Mouse (Mus musculus): ENCODE data around the gene Gm8909. TPM values are rescaled to one million over a fixed set of nuclear protein-coding genes. Genes with fewer than 3 reads are reported as not detected.
"Not testable (repeated sequence)": the region's sequence is repeated elsewhere in the genome, so short reads cannot be mapped to it uniquely, and the experiment has no call there.

The Gm8909 gene
- polyA plus RNA-seq, 1 experiment from 2014 or later = not detected

GRCm38 (mm10) chr17:36169753-36170152 lies 1.4 kb upstream of the Gm8909 start:
- DNase-seq (ENCODE audit: low spot score) = no peak
- Histone ChIP-seq H3K27me3 (ENCODE audit: control insufficient read depth, insufficient read depth, low read length) (peaks cover 49% of the 10 kb centered on the region), H3K9me3 (ENCODE audit: control insufficient read depth, low read length) (no peaks in the 10 kb centered on the region), H3K36me3 (ENCODE audit: control insufficient read depth, insufficient read depth, low read length) (no peaks in the 10 kb centered on the region), H3K4me2 (ENCODE audit: low read depth) (no peak overlapping the region), H3K27ac (ENCODE audit: low read depth, low read length) (no peak overlapping the region), H3K4me1 (ENCODE audit: control insufficient read depth, insufficient read depth, low read length) (no peaks in the 10 kb centered on the region), H3K4me3 (ENCODE audit: low read depth, low read length) (no peak overlapping the region), H3K9ac (ENCODE audit: low read length) (no peak overlapping the region)
- ATAC-seq (ENCODE audit: insufficient read depth, low FRiP score, low TSS enrichment) = no peak

- H3K27ac ChIP-seq (ENCODE audit: low read depth, low read length); H3K9ac ChIP-seq (ENCODE audit: low read length); H3K9me3 ChIP-seq (ENCODE audit: control insufficient read depth, low read length); ATAC-seq (ENCODE audit: insufficient read depth, low FRiP score, low TSS enrichment); H3K4me3 ChIP-seq (ENCODE audit: low read depth, low read length); H3K4me1 ChIP-seq (ENCODE audit: control insufficient read depth, insufficient read depth, low read length); H3K36me3 ChIP-seq (ENCODE audit: control insufficient read depth, insufficient read depth, low read length); DNase-seq (ENCODE audit: low spot score); H3K4me2 ChIP-seq (ENCODE audit: low read depth): not testable (repeated sequence)
- no CpG with 5 or more reads among the region's 1 CpGs for WGBS
- H3K27me3 ChIP-seq (ENCODE audit: control insufficient read depth, insufficient read depth, low read length) = peaks cover 56% of the 10 kb centered on the region
Observed at GRCm38 (mm10) chr17:36169094-36169493, 757 bp upstream of the Gm8909 start.

DNA sequence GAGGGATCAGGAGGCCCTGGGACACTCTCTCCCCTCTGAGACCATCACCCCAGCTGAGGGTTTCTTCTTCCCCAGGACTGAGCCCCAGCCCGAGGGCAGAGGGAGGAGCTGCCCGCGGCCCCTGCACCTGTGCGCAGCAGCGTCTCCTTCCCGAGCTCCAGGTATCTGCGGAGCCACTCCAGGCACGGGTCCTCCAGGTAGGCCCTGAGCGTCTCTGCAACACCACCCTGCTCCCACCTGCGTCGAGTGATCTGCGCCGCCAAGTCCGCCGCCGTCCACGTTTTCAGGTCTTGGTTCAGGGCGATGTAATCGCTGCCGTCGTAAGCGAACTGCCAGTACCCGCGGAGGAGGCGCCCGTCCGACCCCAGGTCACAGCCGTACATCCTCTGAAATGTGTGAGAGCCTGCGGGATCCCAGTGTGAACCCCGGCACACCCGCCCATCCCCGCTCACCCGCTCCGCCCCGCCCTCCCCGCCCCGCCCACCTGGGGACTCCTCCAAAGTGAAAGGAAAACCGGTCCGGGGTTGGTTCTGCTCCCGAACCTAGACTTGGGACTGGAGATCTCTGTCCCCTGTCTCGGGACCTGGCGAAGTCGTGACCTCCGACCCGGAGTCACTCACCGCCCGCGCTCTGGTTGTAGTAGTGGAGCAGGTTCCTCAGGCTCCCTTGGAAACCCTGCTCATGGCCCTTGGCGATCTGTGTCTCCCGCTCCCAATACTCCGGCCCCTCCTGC lies 865 bp downstream of the Gm8909 start:
- Histone ChIP-seq H3K27ac (ENCODE audit: low read depth, low read length) (no peak overlapping the region), H3K27me3 (ENCODE audit: control insufficient read depth, insufficient read depth, low read length) (peaks cover 70% of the 10 kb centered on the region), H3K4me2 (ENCODE audit: low read depth) (peak overlapping the region; percentile 14; the same call in 1 of the 2 replicates), H3K4me3 (ENCODE audit: low read depth, low read length) (peak overlapping the region; percentile 22; the same call in 1 of the 2 replicates), H3K9ac (ENCODE audit: low read length) (no peak overlapping the region), H3K36me3 (ENCODE audit: control insufficient read depth, insufficient read depth, low read length) (no peaks in the 10 kb centered on the region), H3K9me3 (ENCODE audit: control insufficient read depth, low read length) (no peaks in the 10 kb centered on the region), H3K4me1 (ENCODE audit: control insufficient read depth, insufficient read depth, low read length) (no peaks in the 10 kb centered on the region)
- ATAC-seq (ENCODE audit: insufficient read depth, low FRiP score, low TSS enrichment) (no peak), DNase-seq (ENCODE audit: low spot score) (peak; percentile 14)
- WGBS = 1% methylated on average over 50 of the region's 51 CpGs

DNA sequence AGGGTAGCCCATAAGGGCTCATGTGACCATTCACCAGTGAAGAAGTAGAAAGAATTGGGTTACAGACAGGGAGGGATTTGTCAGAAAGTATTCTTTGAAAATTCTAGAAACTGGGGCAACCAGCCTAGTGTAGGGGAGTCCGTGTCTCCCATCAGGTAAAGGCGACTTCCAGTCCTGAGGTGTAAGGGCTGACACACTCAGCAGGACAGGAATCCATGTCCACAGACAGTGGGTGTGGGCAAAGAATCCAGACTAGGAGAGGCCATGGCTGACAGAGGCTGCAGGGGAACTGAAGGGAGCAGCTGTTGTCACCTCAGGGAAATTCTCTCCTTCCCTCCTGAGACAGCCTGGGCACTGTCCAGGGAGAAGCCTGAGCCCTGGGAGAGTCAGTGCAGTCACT lies 1.4 kb downstream of the Gm8909 start:
- not testable (repeated sequence) for H3K27ac ChIP-seq (ENCODE audit: low read depth, low read length); H3K4me1 ChIP-seq (ENCODE audit: control insufficient read depth, insufficient read depth, low read length); H3K9ac ChIP-seq (ENCODE audit: low read length); H3K4me3 ChIP-seq (ENCODE audit: low read depth, low read length); H3K36me3 ChIP-seq (ENCODE audit: control insufficient read depth, insufficient read depth, low read length); DNase-seq (ENCODE audit: low spot score); ATAC-seq (ENCODE audit: insufficient read depth, low FRiP score, low TSS enrichment); H3K9me3 ChIP-seq (ENCODE audit: control insufficient read depth, low read length); H3K4me2 ChIP-seq (ENCODE audit: low read depth)
- H3K27me3 ChIP-seq (ENCODE audit: control insufficient read depth, insufficient read depth, low read length) = peaks cover 76% of the 10 kb centered on the region
- WGBS = 9% methylated on average over 2 of the region's 2 CpGs

- Histone ChIP-seq H3K36me3 (ENCODE audit: control insufficient read depth, insufficient read depth, low read length) (no peaks in the 10 kb centered on the region), H3K4me1 (ENCODE audit: control insufficient read depth, insufficient read depth, low read length) (no peaks in the 10 kb centered on the region), H3K9ac (ENCODE audit: low read length) (no peak overlapping the region), H3K27ac (ENCODE audit: low read depth, low read length) (no peak overlapping the region), H3K9me3 (ENCODE audit: control insufficient read depth, low read length) (no peaks in the 10 kb centered on the region), H3K4me3 (ENCODE audit: low read depth, low read length) (no peak overlapping the region), H3K27me3 (ENCODE audit: control insufficient read depth, insufficient read depth, low read length) (peaks cover 69% of the 10 kb centered on the region), H3K4me2 (ENCODE audit: low read depth) (no peak overlapping the region)
- DNase-seq (ENCODE audit: low spot score) (peak; percentile 20), ATAC-seq (ENCODE audit: insufficient read depth, low FRiP score, low TSS enrichment) (no peak)
- 1% methylated on average over 46 of the region's 56 CpGs for WGBS
Observed at GRCm38 (mm10) chr17:36161129-36162051, 6.9 kb downstream of the Gm8909 start.

DNA sequence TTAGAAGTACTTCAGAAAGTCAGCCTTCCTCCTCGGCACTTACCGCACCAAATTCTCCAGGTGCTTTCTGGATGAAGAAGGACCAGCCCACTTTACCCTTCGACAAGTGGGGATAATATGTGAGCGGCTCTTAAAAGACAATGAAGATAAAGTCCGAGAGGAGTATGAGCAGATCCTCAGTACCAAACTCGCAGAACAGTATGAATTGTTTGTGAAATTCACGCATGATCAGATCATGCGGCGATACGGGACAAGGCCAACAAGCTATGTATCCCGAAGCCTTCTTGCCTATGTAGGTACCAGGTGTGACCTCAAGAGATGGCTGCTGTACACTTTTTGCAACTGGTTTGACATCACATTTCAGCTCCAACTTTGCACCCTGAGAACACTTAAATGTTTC lies 10.1 kb downstream of the Gm8909 start:
- H3K36me3 ChIP-seq (ENCODE audit: control insufficient read depth, insufficient read depth, low read length); H3K9me3 ChIP-seq (ENCODE audit: control insufficient read depth, low read length); H3K27ac ChIP-seq (ENCODE audit: low read depth, low read length); H3K4me1 ChIP-seq (ENCODE audit: control insufficient read depth, insufficient read depth, low read length); H3K9ac ChIP-seq (ENCODE audit: low read length); ATAC-seq (ENCODE audit: insufficient read depth, low FRiP score, low TSS enrichment); H3K4me2 ChIP-seq (ENCODE audit: low read depth); H3K4me3 ChIP-seq (ENCODE audit: low read depth, low read length); DNase-seq (ENCODE audit: low spot score): not testable (repeated sequence)
- 10% methylated on average over 11 of the region's 11 CpGs for WGBS
- H3K27me3 ChIP-seq (ENCODE audit: control insufficient read depth, insufficient read depth, low read length) = peaks cover 52% of the 10 kb centered on the region

DNA sequence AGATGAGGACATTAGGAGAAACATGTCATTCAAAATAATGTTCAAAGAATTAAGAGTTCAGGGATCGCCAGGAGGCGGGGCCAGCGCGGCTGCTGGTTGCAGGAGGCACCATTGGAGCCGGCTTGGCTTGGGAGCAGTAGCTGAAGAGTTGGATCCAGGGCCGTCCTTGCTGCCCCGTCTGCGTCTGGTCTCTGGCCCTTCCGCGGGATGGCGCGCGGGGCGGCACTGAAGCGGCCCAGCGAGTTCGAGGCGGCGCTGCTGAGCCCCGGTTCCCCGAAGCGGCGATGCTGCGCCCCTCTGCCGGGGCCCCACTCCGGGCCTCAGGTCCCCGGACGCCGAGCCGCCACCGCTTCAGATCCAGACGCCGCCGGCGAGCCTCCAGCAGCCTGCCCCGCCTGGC lies 10.6 kb downstream of the Gm8909 start:
- H3K4me1 ChIP-seq (ENCODE audit: control insufficient read depth, insufficient read depth, low read length); H3K9me3 ChIP-seq (ENCODE audit: control insufficient read depth, low read length); H3K9ac ChIP-seq (ENCODE audit: low read length); H3K27ac ChIP-seq (ENCODE audit: low read depth, low read length); ATAC-seq (ENCODE audit: insufficient read depth, low FRiP score, low TSS enrichment); H3K36me3 ChIP-seq (ENCODE audit: control insufficient read depth, insufficient read depth, low read length): not testable (repeated sequence)
- 1% methylated on average over 33 of the region's 36 CpGs for WGBS
- peaks cover 49% of the 10 kb centered on the region for H3K27me3 ChIP-seq (ENCODE audit: control insufficient read depth, insufficient read depth, low read length)
- H3K4me2 ChIP-seq (ENCODE audit: low read depth) = peak overlapping the region; percentile 26
- peak; percentile 18 for DNase-seq (ENCODE audit: low spot score)
- H3K4me3 ChIP-seq (ENCODE audit: low read depth, low read length) = 0 out of 2 replicates have a peak overlapping the region, but pooled peaks have one; percentile 18

DNA sequence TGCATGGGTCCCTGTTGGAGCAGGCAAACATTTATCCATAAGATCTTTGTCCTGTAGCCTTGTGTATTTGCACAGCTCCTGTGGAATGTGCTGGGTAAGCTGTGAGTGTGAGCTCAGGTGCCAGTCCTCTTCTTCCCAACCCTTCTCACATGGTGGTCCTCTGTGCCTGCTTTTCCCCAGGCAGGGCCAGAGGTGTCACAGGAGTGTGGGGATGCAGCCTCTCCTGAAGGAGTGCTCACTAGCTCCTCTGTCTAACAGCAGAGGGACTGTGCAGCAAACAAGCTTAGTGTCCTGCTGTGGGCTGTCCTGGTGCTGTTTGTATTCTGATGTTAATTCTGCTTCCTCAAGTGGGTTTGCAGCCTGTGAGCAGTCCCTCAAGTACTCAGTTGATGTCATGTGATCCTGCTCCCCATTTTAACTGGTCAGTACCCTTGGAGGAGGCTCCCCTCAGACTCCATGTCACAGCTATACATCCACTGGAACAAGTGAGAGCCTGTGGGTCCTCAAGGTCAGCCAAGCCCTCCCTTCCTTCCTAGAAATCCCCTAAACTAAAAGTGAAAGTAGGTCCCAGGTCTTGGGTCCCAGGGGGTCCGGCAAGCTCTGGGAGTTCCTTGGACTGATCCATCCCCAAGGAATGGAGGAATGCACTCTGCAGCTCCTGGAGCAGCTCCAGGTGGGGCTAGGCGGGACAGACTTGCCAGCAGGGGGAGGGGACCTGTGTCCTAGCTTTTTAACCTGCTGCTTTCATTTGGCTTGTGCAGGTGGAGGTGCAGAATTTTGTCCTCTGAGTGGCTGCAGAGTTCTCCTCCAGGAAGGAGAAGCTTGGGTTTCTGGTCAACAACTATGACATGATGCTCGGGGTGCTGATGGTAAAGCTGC lies 13.8 kb downstream of the Gm8909 start:
- no peak overlapping the region for H3K4me2 ChIP-seq (ENCODE audit: low read depth)
- H3K36me3 ChIP-seq (ENCODE audit: control insufficient read depth, insufficient read depth, low read length) = no peaks in the 10 kb centered on the region
- H3K9ac ChIP-seq (ENCODE audit: low read length) = no peak overlapping the region
- H3K9me3 ChIP-seq (ENCODE audit: control insufficient read depth, low read length) = no peaks in the 10 kb centered on the region
- no peak for ATAC-seq (ENCODE audit: insufficient read depth, low FRiP score, low TSS enrichment)
- H3K4me3 ChIP-seq (ENCODE audit: low read depth, low read length) = no peak overlapping the region
- no peak overlapping the region for H3K27ac ChIP-seq (ENCODE audit: low read depth, low read length)
- H3K4me1 ChIP-seq (ENCODE audit: control insufficient read depth, insufficient read depth, low read length) = no peaks in the 10 kb centered on the region
- WGBS = 14% methylated on average over 3 of the region's 3 CpGs
- DNase-seq (ENCODE audit: low spot score) = no peak
- H3K27me3 ChIP-seq (ENCODE audit: control insufficient read depth, insufficient read depth, low read length) = peaks cover 24% of the 10 kb centered on the region

All from neural tube, embryonic 11.5 days (tissue).